Mouse (Mus musculus): ENCODE data around the gene Top3a. TPM values are rescaled to one million over a fixed set of nuclear protein-coding genes. Genes with fewer than 3 reads are reported as not detected.
"Not testable (repeated sequence)": the region's sequence is repeated elsewhere in the genome, so short reads cannot be mapped to it uniquely, and the experiment has no call there.

Top3a gene
- 13.5 and 14.5 TPM in 2 replicates for polyA plus RNA-seq (2015; fragmentation: Nextera tagmentation; extraction: Ambion mirVana)

DNA sequence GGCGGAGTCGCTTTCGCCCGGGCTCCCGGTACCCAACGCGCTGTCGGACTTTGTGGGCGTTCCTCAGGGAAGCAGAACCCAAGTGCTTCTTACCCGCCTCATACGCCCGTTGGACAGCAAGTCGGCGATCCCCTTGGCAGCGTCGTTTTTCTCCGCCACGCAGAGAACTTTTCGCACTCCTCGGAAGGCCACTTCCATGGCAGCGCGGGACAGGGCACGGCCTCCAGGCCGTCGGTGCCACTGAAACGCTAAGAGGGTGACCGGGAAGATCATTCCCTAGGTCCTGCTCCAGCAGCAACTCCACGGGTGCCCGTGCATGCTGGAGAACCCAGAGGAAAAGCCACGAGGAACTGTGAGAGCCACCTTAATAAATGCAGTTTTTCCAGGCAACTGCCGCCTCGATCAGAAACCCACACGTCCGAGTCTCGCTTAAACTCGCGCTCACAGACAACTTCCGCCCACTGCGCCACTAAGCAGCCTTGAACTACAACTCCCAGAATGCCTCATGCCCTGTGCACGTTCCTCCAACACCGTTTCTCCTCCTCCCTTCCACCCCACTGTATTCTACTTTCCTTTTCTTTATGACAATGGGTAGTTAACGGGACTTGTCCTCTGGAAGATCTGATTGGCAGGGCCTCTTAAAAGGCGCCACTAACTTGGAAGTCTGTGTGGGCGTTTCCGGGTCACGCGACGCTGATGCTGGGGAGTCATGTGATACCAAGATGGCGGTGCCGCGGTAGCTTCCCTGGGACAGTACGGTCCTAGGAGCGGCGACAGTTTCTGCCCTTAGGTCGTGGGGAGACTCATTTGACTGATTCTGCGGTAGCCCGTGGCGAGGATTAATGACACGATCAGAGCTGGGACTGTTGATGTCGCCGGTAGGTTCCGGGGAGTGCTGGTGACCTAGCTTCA, at the start of gene Top3a, which contains the start of gene Smcr8:
TSS of gene Top3a (minus strand) at position 537 of the 912 bp plus-strand sequence.
TSS of gene Smcr8 (plus strand) at position 696 of the 912 bp plus-strand sequence.
- DNase-seq (ENCODE audit: low spot score), result peak; percentile 92

- no peak for DNase-seq (ENCODE audit: low spot score)
Observed at GRCm38 (mm10) chr11:60826700-60827099, 49.5 kb upstream of the Top3a start.

DNA sequence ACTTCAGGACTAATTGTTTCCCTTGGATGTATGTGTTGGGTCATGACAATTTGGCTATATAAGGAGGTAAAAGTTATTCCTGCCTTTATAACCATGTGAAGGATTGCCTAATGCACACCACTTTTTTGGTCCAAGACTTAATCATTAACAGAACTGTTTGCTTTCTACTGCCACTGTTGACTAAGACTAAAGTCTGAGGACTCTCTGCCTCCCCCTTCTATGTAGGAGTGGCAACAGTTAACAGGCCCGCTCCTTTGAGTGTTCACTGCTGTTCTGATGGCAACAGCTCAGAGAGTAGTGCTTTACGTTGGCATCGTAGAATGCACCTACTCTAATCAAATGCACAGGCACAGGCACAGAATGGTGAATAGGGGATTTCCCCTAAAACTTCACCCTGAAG, 48.0 kb upstream of the Top3a start:
- DNase-seq (ENCODE audit: low spot score), result no peak

DNA sequence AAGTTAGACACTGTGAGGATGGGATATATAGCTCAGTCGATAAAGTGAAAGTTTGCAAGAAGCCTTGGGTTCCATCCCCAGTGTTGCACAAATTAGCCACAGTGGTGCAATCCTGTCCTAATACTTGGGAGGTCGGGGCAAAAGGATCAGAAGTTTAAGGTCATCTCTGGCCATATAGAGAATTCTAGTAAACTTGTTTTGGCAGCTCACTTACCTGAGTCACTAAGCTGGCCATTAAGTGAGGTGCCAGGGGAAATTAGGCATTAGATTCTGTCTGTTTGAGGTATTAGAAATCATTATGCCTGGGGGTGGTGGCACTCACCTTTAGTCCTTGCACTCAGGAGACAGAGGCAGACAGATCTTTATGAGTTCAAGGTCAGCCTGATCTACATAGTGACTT, 46.6 kb upstream of the Top3a start:
- no peak for DNase-seq (ENCODE audit: low spot score)

DNA sequence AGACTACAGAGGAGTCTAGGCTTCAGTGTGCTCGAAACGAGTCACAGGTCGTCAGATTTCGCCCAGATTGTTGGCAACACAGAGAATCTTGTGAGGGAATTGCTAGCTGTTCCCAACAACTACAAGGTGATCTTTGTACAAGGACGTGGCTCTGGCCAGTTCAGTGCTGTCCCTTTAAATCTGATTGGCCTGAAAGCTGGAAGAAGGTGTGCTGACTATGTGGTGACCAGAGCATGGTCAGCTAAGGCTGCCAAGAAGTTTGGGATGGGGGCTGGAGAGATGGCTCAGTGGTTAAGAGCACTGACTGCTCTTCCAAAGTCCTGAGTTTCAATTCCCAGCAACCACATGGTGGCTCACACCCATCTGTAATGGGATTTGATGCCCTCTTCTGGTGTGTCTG, 39.2 kb upstream of the Top3a start:
- DNase-seq (ENCODE audit: low spot score), result no peak

- DNase-seq (ENCODE audit: low spot score), result not testable (repeated sequence)
Observed at GRCm38 (mm10) chr11:60811618-60812017, 34.5 kb upstream of the Top3a start, which contains the start of gene Shmt1. TSS of gene Shmt1 (minus strand) at chr11:60811718.

DNA sequence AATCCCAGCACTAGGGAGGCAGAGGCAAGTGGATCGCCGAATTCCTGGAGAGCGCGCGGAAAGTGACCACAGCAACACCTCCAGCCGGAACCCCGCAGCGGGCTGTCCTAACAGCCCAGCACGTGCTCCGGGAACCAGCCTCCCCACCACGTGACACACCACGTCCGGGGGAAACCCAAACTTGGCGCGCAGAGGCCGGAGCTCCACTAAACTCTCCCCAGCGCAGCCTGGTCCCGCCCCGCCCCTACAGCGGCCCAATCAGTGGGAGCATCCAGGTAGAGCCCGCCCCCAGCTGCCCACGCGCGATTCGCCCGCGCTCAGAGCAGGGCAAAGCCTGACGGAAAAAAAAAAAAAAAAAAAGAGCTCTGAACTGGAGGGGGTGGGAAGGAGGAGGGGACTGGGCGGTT, 33.9 kb upstream of the Top3a start:
- DNase-seq (ENCODE audit: low spot score), result peak; percentile 92

DNA sequence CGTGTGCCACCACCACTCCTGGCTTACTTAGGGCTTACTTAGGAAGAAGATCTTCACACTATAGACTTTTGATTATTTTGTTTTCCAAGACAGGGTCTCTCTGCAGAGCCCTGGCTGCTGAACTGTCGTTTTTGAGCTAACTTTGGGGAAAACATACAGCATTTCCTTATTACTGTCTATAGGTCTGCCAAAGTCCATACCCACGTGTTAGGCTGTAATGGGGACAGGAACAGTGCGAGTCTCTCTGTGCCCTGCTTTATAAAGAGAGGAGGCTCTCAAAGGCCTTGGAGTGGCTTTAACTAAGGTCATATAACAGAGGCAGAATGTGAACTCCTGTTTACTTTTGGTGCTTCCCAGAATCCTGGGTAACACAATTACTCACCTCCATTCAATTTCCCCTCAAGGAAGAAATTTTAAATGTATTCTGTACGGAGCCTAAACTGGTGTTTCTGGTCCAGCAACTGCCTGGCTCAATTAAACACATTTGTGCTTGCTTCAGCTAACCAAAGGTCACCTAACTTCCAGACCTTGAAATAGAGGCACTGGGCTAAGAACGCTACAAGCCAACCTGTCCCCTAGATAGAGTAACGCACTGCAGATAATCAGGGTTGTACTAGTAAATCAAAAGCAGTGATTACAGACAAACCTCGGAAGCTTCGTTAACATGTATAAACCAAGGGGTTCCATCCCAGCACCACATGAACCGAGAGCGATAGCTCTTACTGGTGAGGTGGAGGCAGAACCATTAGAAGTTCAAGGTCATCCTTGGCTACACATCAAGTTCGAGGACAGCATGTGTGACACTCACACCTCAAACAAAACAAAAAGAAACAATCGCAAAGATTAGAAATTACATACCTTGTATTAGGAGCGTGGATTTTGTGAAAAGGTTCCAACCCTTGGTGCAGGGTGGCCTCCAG, 33.1 kb upstream of the Top3a start:
- DNase-seq (ENCODE audit: low spot score), result no peak

- DNase-seq (ENCODE audit: low spot score), result no peak
Observed at GRCm38 (mm10) chr11:60809546-60809945, 32.4 kb upstream of the Top3a start.

DNA sequence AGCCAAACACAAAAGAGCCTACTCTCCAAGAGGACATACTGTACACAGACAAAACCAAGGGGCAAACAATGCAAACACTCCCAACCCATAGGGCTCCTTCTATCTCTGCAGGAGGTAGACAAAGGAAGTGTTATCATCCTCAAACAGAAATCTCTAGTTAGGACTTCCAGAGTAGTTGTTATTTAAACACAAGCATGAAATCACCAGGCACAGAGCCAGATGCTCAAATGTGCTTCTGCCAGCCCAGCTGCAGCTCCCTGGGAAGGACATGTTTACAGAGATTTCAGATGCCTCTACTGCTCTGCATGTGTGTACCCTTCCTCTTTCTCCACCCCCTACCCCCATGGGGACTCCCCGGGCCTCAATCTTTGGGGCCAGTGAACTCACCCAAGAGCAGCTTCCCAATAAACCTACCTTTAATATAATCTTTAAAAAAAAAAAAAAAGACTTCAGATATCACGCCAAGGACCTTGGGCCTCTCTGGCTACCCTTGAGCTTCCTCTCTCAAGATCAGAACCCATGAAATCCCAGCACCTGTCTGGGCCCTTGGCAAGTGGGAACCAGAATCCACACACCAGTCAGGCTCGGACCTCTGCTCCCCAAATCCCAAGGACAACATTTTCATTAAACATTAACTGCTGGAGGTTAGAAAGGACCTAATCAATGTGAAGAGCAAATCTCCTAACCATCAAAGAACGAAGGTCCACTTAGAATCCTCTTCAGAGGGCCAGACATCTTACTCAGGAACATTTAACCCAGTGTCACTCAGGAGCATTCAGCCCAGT, 31.3 kb upstream of the Top3a start:
- no peak for DNase-seq (ENCODE audit: low spot score)

GRCm38 (mm10) chr11:60800892-60801291, 23.7 kb upstream of the Top3a start:
- no peak for DNase-seq (ENCODE audit: low spot score)

- no peak for DNase-seq (ENCODE audit: low spot score)
Observed at GRCm38 (mm10) chr11:60799977-60800376, 22.8 kb upstream of the Top3a start.

GRCm38 (mm10) chr11:60796342-60796741, 19.2 kb upstream of the Top3a start:
- no peak for DNase-seq (ENCODE audit: low spot score)

DNA sequence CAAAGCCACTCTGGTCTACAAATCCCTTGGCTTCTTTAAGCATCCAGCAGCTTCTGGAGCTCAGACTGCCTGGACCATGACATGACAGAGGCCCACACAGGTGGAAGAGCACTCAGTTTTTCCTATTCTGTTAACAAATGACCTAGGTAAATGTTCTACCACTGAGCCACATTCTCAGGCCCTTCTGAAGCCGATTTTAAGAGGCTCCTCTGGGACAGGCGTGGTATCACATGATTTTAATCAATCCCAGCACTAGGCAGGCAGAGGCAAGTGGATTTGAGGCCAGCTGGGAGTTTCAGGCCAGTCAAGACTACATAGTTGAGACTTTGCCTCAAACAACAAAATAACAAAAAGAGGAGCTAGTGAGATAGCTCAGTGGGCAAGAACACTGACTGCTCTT, 13.3 kb upstream of the Top3a start:
- DNase-seq (ENCODE audit: low spot score), result no peak

DNA sequence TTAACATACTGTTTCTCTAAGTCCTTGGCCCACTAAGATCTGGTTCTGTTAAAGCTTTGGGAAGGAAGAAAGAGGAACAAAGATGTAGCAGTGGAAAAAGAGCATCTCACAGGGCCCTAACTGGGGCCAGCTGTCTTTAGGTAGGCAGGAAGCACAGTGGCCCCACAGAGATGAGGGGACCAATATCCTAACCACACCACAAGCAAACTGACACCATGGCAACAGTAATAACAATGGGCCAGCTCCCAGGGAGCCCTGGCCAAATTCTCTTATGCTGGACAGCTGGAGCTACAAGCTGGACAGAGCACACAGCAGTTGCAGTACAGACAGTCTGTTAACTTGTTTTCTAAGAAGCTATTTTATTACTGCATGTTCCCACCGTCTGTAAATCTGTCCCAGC, 10.4 kb upstream of the Top3a start:
- DNase-seq (ENCODE audit: low spot score), result no peak

DNA sequence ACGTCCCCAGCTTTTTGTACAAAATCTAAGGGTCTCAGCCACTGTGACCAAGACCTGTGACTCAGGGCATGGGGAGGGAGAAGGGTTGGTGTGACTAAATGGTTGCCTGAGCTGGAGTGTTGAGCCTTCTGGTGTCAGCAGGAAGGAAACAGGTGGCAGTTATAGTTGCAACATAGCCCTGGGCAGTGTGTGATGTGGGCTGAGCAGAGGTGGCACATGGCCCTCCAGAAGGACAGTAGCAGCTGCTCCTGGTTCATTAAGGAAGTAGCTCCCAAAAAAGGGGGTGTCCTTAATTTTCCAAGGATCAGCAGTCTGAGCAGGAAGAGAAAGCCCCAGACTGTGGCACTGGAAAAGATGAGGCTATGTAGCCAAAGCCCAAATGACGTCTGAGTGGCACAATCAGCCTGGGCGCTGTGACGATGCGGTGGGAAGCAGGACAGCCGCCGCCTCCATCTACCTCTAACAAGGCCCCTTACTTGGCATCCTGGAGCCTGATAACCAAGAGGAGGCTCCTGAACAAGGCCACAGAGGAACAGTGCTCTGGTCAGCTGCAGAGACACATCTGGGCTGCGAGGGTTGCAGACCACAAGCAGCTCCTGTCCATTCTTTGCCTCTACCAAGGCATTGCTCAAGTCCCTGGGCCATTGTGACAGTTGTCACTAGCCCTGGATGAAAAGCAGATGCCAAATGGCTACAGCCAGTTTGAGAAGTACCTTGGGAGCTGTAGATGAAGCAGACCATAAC, 7.2 kb upstream of the Top3a start:
- no peak for DNase-seq (ENCODE audit: low spot score)

GRCm38 (mm10) chr11:60779673-60780189, 2.6 kb upstream of the Top3a start:
- no peak for DNase-seq (ENCODE audit: low spot score)

GRCm38 (mm10) chr11:60777801-60778370, 721 bp upstream of the Top3a start:
- DNase-seq (ENCODE audit: low spot score), result no peak

- DNase-seq (ENCODE audit: low spot score), result no peak
Observed at GRCm38 (mm10) chr11:60776107-60776828, 897 bp downstream of the Top3a start.

Measured in thymus, postnatal 0 days (tissue).